Mouse (Mus musculus) neural tube, embryonic 12.5 days (tissue): Measurements from ENCODE around the gene Icmt. TPM values are rescaled to one million over a fixed set of nuclear protein-coding genes. Genes with fewer than 3 reads are reported as not detected.

Experiments used
- ATAC-seq: fragments of 200-750 bp; cut with Nextera tagmentation; 2 replicates; pipeline ENCODE4 v1.8.0; 2017; ENCODE audit warnings: low read depth, mild to moderate bottlenecking, moderate TSS enrichment, moderate library complexity; ENCODE audit not compliant: low FRiP score
- H3K27ac ChIP-seq: fragments of 300-500 bp; sonication (generic); 2 replicates; pipeline ENCODE4 v1.5.1; 2016
- H3K27me3 ChIP-seq: fragments of 300-500 bp; sonication (generic); replicated peaks from 2 replicates; pipeline ENCODE4 v1.6.1; 2016; ENCODE audit warnings: mild to moderate bottlenecking
- H3K36me3 ChIP-seq: fragments of 300-500 bp; sonication (generic); 2 replicates; pipeline ENCODE4 v1.6.1; 2016; ENCODE audit warnings: mild to moderate bottlenecking
- H3K4me1 ChIP-seq: fragments of 300-500 bp; sonication (generic); 2 replicates; pipeline ENCODE4 v1.6.1; 2016
- H3K4me2 ChIP-seq: fragments of 300-500 bp; sonication (generic); replicated peaks from 2 replicates; pipeline ENCODE4 v1.6.1; 2016; ENCODE audit warnings: mild to moderate bottlenecking
- H3K4me3 ChIP-seq: fragments of 300-500 bp; sonication (generic); 2 replicates; pipeline ENCODE4 v1.5.1; 2016
- H3K9ac ChIP-seq: fragments of 300-500 bp; sonication (generic); 2 replicates; pipeline ENCODE4 v1.6.1; 2016; ENCODE audit warnings: mild to moderate bottlenecking
- H3K9me3 ChIP-seq: fragments of 300-500 bp; sonication (generic); 2 replicates; pipeline ENCODE4 v1.6.1; 2016; ENCODE audit warnings: mild to moderate bottlenecking
- WGBS: fragments of 180-500 bp; shearing (Covaris S2); methylation state at CpG from one replicate; pipeline ENCODE4 v1.1.7; 2016; 5-methylcytosine and 5-hydroxymethylcytosine counted together
- polyA plus RNA-seq: library from polyadenylated mRNA; unstranded; fragments of >200 nt; fragmentation: Nextera tagmentation; extraction: Ambion mirVana; gene quantifications from 2 replicates; pipeline ENCODE4 v1.2.1, GENCODE M21; 2016

Gene Icmt
- polyA plus RNA-seq, 1 experiment from 2014 or later = 23.0 TPM

DNA sequence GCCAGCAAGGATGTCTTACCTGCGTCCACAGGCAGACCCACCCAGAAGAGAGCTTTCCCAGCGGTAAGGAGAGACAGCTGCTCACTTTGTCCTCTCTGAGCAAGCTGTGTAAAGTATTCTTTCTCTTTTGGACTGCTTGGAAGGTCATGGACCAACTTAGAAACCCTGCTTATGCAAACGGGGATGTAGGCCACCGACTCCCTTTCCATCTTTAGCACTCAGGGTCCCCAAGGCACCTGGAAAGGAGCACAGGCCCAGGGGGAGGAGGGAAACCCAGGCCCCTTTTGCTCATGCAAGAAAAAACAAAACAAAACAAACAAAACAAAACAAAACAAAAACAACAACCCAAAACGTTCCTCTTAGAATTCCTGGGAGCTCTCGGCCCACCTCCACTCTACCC is 5.5 kb upstream of the Icmt start, which contains the start of gene Hes3:
TSS of gene Hes3 (minus strand) at position 101 of the 400 bp plus-strand sequence.
- ATAC-seq = no peak
- Histone ChIP-seq H3K9me3 (no peaks in the 10 kb centered on the region), H3K4me3 (peak within 1 kb of the TSS; percentile 19), H3K4me2 (peak within 1 kb of the TSS; percentile 66), H3K9ac (peak within 1 kb of the TSS; percentile 54), H3K27me3 (peaks cover 78% of the 10 kb centered on the region), H3K36me3 (no peaks in the 10 kb centered on the region), H3K27ac (no peak within 1 kb of the TSS), H3K4me1 (peaks cover 68% of the 10 kb centered on the region)
- 13% methylated on average over 6 of the region's 6 CpGs for WGBS

DNA sequence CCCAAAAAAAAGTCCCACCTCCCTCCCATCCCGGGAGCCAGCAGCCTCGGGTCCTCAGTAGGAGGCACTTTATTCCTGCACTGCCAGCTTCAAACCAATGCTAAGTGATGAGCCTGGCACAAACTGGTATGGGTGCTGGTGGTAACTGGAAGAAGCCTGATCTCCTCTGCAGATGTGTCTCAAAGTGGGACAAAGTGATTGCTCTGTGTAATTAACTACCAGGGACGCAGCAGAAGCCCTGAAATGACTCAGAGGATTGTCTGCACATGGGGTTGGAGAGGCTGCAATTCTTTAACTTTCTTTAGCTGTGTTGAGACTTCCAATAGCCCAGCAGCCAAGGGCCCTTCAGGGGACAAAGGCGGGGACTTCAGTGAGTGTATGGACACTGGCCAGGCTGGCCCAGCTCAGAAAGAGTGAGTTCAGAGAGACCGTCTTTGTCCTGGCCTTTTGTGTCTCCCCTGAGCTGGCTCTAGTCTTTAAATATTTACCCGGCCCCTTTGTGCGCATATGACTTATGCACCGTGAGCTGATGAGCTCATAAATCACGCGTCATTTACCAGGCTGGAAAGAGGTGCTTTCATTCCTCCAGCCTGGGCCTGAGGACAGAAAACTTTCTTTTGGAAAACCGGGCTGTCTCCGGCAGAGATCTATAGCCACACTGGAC is 4.8 kb upstream of the Icmt start:
- 6% methylated on average over 12 of the region's 12 CpGs for WGBS
- no peak for ATAC-seq
- peaks cover 61% of the 10 kb centered on the region for H3K4me1 ChIP-seq
- peak overlapping the region; percentile 31 for H3K4me2 ChIP-seq
- H3K36me3 ChIP-seq = no peaks in the 10 kb centered on the region
- no peak overlapping the region for H3K4me3 ChIP-seq
- H3K9ac ChIP-seq = 0 out of 2 replicates have a peak overlapping the region, but pooled peaks have one; percentile 36
- peaks cover 71% of the 10 kb centered on the region for H3K27me3 ChIP-seq
- no peaks in the 10 kb centered on the region for H3K9me3 ChIP-seq
- no peak overlapping the region for H3K27ac ChIP-seq

DNA sequence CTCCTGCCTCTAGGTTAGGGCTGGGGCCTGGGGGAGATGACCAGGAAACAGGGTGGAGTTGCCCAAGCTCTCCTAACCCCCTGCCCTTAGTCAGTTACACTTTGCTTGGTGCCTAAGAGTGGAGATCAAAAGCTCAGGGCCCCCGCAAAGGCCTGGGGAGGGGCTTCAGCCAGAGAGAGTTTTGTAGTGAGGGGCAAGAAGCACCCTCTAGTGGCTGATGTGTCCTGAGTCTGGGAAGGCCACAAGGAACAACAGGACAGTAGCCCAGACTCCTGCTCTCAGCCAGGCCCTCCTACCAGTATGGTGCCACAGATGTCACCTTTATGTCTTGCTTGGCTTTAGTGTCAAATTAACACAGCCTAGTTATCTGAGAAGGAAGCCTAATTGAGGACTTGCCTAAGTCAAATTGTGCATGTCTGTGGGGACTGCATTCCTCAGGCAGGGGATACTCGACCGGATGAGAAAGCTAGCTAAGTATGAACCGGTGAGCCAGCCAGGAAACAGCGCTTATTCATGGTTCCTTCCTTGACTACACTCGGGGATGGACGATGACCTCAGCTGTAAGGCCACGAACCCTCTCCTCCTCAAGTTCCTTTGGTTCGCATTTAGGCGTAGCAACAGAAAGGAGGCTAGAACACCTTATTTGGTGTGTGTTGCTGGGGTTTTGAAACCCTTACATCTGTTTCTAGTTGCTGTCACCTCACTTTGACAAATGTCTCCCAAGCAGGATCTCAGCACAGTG is 2.7 kb upstream of the Icmt start:
- H3K4me3 ChIP-seq = no peak overlapping the region
- no peak overlapping the region for H3K27ac ChIP-seq
- no peaks in the 10 kb centered on the region for H3K36me3 ChIP-seq
- peaks cover 57% of the 10 kb centered on the region for H3K4me1 ChIP-seq
- WGBS = 49% methylated on average over 10 of the region's 10 CpGs
- no peak overlapping the region for H3K4me2 ChIP-seq
- ATAC-seq = no peak
- no peaks in the 10 kb centered on the region for H3K9me3 ChIP-seq
- H3K9ac ChIP-seq = no peak overlapping the region
- peaks cover 57% of the 10 kb centered on the region for H3K27me3 ChIP-seq

DNA sequence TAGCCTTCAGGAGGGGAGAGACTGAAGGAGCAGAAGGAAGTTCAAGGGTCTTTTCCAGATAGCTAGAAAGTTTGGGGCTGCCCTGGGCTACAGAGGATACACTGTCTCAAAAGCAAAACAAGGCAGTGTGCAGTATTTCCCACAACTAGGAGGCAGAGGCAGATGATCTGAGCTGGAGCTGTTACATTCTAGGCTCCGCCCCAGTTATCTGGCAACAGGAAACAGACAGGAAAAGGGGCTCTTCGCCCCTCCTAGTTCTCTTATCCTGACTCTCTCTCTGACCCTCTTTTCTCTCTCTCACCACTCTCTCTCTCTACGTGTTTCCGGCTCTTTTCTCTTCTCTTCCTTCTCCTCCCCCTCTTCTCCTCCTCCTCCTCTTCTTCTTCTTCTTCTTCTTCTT is 1.1 kb upstream of the Icmt start:
- H3K4me1 ChIP-seq = peaks cover 43% of the 10 kb centered on the region
- peaks cover 42% of the 10 kb centered on the region for H3K27me3 ChIP-seq
- 47% methylated on average over 4 of the region's 4 CpGs for WGBS
- H3K9me3 ChIP-seq = no peaks in the 10 kb centered on the region
- peaks cover 13% of the 10 kb centered on the region for H3K36me3 ChIP-seq
- H3K27ac ChIP-seq = no peak overlapping the region
- H3K4me3 ChIP-seq = no peak overlapping the region
- H3K9ac ChIP-seq = no peak overlapping the region
- no peak for ATAC-seq
- H3K4me2 ChIP-seq = 0 out of 2 replicates have a peak overlapping the region, but pooled peaks have one; percentile 9

DNA sequence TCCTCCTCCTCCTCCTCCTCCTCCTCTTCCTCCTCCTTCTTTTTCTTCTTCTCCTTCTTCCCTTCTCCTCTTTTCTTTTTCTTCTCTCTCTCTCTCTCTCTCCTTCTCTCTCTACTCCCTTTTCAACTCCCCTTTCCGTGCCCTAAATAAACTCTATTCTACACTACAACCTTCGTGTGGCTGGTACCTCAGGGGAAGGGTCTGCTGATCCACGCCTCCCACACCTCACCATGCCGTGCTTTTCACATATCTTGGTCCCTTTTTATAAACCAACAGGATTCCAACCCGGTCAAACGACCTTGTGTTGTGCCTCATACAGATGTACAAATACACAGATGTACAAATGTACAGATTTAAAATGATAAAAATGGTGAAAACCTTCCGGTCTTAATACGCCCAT is 656 bp upstream of the Icmt start:
- no peak for ATAC-seq
- Histone ChIP-seq H3K27me3 (peaks cover 37% of the 10 kb centered on the region), H3K4me1 (peaks cover 38% of the 10 kb centered on the region), H3K9ac (0 out of 2 replicates have a peak overlapping the region, but pooled peaks have one; percentile 40), H3K4me3 (peak overlapping the region; percentile 95; the same call in 1 of the 2 replicates), H3K4me2 (peak overlapping the region; percentile 97), H3K27ac (no peak overlapping the region), H3K36me3 (peaks cover 18% of the 10 kb centered on the region), H3K9me3 (no peaks in the 10 kb centered on the region)
- WGBS = 18% methylated on average over 8 of the region's 8 CpGs

DNA sequence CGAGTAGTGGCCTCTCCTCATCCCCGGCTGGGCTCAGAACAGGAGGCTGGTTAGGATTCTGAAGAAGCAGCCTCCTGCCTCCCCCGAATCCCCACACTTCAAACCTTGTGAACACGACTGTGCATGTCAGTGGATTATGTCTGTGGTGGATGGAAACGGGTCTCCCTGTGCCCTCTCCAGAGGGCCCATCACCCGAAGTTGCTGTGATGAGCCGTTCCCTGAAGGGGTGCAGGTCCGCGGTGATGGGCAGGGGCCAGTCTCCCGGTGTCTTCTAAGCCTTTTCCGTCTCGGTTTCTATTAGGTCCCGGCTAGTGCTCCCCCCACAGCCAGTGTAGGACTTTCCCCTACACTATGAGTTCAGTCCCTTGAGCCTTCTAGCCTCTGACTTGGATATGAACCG is 1.8 kb downstream of the Icmt start:
- H3K4me2 ChIP-seq = 0 out of 2 replicates have a peak overlapping the region, but pooled peaks have one; percentile 97
- ATAC-seq = no peak
- 87% methylated on average over 14 of the region's 14 CpGs for WGBS
- H3K9ac ChIP-seq = peak overlapping the region; percentile 22; the same call in 1 of the 2 replicates
- peaks cover 14% of the 10 kb centered on the region for H3K4me1 ChIP-seq
- H3K27me3 ChIP-seq = peaks cover 17% of the 10 kb centered on the region
- H3K36me3 ChIP-seq = peaks cover 33% of the 10 kb centered on the region
- H3K27ac ChIP-seq = no peak overlapping the region
- H3K9me3 ChIP-seq = no peaks in the 10 kb centered on the region
- H3K4me3 ChIP-seq = no peak overlapping the region

DNA sequence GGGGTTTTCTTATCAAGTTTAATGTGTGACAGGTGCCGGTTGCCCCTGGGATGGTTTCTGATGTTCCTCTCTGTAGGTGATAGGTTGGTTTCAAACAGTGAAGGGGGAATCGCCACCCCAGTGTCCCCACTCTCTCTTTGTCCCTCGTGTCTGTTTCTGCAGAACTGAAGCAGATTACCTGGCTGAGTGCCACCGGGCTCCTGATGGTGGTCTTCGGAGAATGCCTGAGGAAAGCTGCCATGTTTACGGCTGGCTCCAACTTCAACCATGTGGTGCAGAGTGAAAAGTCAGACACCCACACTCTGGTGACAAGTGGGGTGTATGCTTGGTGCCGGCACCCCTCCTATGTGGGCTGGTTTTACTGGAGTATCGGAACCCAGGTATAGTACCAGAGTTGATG is 3.3 kb downstream of the Icmt start:
- no peaks in the 10 kb centered on the region for H3K9me3 ChIP-seq
- H3K4me1 ChIP-seq = peaks cover 10% of the 10 kb centered on the region
- 95% methylated on average over 8 of the region's 8 CpGs for WGBS
- no peak overlapping the region for H3K9ac ChIP-seq
- peaks cover 7% of the 10 kb centered on the region for H3K27me3 ChIP-seq
- no peak overlapping the region for H3K4me3 ChIP-seq
- no peak overlapping the region for H3K4me2 ChIP-seq
- no peak for ATAC-seq
- H3K27ac ChIP-seq = no peak overlapping the region
- H3K36me3 ChIP-seq = peaks cover 45% of the 10 kb centered on the region

DNA sequence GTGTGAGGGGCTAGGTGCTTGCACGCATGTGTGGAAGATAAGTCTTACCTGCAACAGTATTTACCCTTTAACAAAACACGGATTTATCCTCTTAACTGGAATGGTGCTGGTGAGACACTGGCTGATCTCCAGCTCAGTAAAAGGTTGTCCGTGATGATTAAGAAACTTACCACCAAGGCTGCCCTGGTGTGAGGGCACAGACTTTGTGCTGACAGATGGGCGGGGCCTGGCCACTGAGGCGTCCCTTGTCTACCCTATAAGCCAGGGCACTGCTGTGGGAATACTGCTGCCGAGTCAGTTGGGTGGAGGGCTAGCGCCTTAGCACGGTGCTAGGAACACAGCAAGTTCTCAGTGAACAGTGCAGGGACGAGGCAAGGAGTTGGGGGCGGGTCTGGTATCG is 5.0 kb downstream of the Icmt start:
- peaks cover 45% of the 10 kb centered on the region for H3K36me3 ChIP-seq
- no peaks in the 10 kb centered on the region for H3K9me3 ChIP-seq
- no peak overlapping the region for H3K4me3 ChIP-seq
- H3K4me2 ChIP-seq = no peak overlapping the region
- H3K4me1 ChIP-seq = peaks cover 18% of the 10 kb centered on the region
- WGBS = 81% methylated on average over 11 of the region's 11 CpGs
- no peak overlapping the region for H3K27ac ChIP-seq
- H3K9ac ChIP-seq = no peak overlapping the region
- no peak for ATAC-seq
- no peaks in the 10 kb centered on the region for H3K27me3 ChIP-seq

DNA sequence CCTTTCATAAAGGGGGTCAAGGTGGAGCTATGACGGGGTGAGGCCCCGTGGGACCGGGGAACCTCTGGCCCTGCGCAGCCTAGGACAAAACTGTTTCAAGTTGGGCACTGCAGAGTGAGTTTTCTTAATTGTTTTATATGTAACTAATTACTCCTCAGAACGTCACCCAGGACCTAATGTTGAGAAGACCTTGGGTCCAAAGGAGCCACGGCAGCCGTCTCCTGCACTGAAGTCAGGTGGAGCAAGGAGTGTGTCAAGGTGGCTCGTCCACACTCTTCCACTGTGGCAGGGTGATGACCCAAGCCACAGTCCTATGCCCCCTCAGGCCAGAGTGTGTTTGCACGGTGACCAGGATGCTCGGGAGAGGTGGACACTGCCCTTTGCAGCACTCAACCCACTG is 6.1 kb downstream of the Icmt start:
- H3K9me3 ChIP-seq = no peaks in the 10 kb centered on the region
- no peak overlapping the region for H3K9ac ChIP-seq
- 92% methylated on average over 10 of the region's 10 CpGs for whole genome bisulfite sequencing
- H3K27ac ChIP-seq = no peak overlapping the region
- peaks cover 45% of the 10 kb centered on the region for H3K36me3 ChIP-seq
- ATAC-seq = no peak
- peaks cover 12% of the 10 kb centered on the region; the same call in 1 of the 2 replicates for H3K4me1 ChIP-seq
- H3K27me3 ChIP-seq = no peaks in the 10 kb centered on the region
- no peak overlapping the region for H3K4me3 ChIP-seq
- H3K4me2 ChIP-seq = no peak overlapping the region

DNA sequence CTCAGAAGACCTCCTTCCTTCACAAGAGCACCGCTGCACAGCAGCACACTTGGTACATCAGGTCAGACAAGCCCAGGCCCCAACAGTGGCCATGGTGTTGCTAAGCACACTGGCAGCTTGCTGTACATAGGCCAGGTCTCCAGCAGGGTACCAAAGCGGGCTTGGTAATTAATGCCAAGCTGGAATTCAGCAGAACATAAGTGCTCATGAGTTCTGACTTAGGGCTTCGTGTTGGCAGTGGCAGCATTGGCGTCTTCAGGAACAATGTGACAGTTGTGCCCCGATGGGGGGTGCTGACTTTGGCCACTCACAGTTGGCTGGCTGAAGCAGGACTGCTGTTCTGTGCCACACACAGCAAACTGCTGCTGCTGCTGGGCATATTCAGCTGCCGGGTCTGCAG is 7.7 kb downstream of the Icmt start:
- H3K36me3 ChIP-seq = peaks cover 49% of the 10 kb centered on the region

DNA sequence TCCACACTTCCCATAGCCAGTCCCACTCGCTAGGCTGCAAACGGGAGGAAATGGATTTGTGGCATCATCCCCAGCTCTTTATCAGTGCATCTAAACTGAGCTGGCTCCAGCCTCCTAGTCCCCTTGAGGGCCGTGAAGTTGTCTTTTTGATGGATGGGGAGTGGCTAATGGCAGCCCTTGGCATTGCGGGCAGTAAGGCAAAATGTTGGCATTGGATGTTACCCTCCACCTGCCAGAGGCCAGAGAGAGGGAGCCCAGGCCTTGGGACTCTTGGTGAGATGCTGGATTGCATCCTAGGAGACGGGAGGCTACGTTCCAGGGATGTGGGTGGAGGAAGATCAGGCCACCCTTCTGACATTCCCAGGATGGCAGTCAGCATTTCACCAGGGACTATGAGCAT is 9.0 kb downstream of the Icmt start:
- WGBS = 73% methylated on average over 6 of the region's 6 CpGs
- Histone ChIP-seq H3K27me3 (peaks cover 19% of the 10 kb centered on the region), H3K9me3 (no peaks in the 10 kb centered on the region), H3K27ac (no peak overlapping the region), H3K9ac (no peak overlapping the region), H3K36me3 (peaks cover 37% of the 10 kb centered on the region), H3K4me1 (peaks cover 8% of the 10 kb centered on the region; the same call in 1 of the 2 replicates), H3K4me2 (no peak overlapping the region), H3K4me3 (no peak overlapping the region)
- no peak for ATAC-seq

More for the DNA sequence above, 7.7 kb downstream of the Icmt start:
- Histone ChIP-seq H3K4me3 (no peak overlapping the region), H3K27ac (no peak overlapping the region), H3K9me3 (no peaks in the 10 kb centered on the region), H3K4me2 (no peak overlapping the region), H3K4me1 (peaks cover 8% of the 10 kb centered on the region; the same call in 1 of the 2 replicates), H3K9ac (no peak overlapping the region), H3K27me3 (peaks cover 6% of the 10 kb centered on the region)
- ATAC-seq = no peak
- WGBS = 93% methylated on average over 6 of the region's 6 CpGs

DNA sequence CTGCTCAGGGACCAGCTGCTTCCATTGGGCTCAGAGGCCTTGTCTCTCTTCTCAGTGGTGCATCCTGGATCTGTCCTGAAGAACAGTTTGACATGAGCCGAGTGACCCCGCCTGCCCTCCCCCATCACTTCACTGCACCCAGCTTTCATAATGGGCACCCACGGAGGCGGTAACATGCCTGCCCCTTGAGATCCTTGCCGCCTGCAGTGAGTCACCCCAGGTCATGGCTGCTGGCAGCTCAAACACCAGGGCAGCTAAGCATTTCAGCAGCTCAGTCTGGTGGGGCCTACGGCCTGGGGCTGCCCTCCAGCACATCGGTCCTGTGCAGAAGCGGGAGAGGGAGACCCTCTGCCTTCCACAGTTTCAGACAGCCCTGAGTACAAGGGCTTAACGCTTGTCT is 10.5 kb downstream of the Icmt start:
- Histone ChIP-seq H3K36me3 (peaks cover 30% of the 10 kb centered on the region), H3K9ac (no peak overlapping the region), H3K4me2 (no peak overlapping the region), H3K4me1 (peaks cover 8% of the 10 kb centered on the region; the same call in 1 of the 2 replicates), H3K4me3 (no peak overlapping the region), H3K9me3 (no peaks in the 10 kb centered on the region), H3K27ac (no peak overlapping the region), H3K27me3 (peaks cover 35% of the 10 kb centered on the region)
- ATAC-seq = no peak
- 84% methylated on average over 9 of the region's 9 CpGs for WGBS
